Mouse (Mus musculus) fat pad, adult 2 months (tissue): ENCODE results near the gene Capn12.

Experiments
- DNase-seq: peaks from one replicate; pipeline ENCODE4 v3.0.0-alpha.2; 2011; ENCODE audit warnings: low read depth, low spot score; ENCODE audit errors: extremely low read depth

Gene Capn12

GRCm38 (mm10) chr7:28941542-28941941, 60.3 kb downstream of the Capn12 start:
- DNase-seq = no peak
